Mouse (Mus musculus) midbrain, embryonic 16.5 days (tissue): ENCODE results near the gene Rps16. TPM values are rescaled to one million over a fixed set of nuclear protein-coding genes. Genes with fewer than 3 reads are reported as not detected.

ENCODE experiments used
- ATAC-seq: fragments of 200-750 bp; cut with Nextera tagmentation; 2 replicates; pipeline ENCODE4 v1.8.0; 2017; ENCODE audit warnings: moderate TSS enrichment
- H3K27ac ChIP-seq: fragments of 300-500 bp; sonication (generic); 2 replicates; pipeline ENCODE4 v1.5.1; 2014; ENCODE audit warnings: mild to moderate bottlenecking, low read length, mixed read lengths
- H3K27me3 ChIP-seq: fragments of 300-500 bp; sonication (generic); 2 replicates; pipeline ENCODE4 v1.6.1; 2014; ENCODE audit warnings: low read depth, low read length, mixed read lengths; ENCODE audit not compliant: control insufficient read depth, insufficient read depth
- H3K36me3 ChIP-seq: fragments of 300-500 bp; sonication (generic); 2 replicates; pipeline ENCODE4 v1.6.1; 2014; ENCODE audit warnings: mild to moderate bottlenecking, low read length, moderate library complexity, mixed read lengths; ENCODE audit not compliant: control insufficient read depth, insufficient read depth
- H3K4me1 ChIP-seq: fragments of 300-500 bp; sonication (generic); 2 replicates; pipeline ENCODE4 v1.6.1; 2014; ENCODE audit warnings: mild to moderate bottlenecking, low read length, mixed read lengths; ENCODE audit not compliant: control insufficient read depth, insufficient read depth
- H3K4me2 ChIP-seq: fragments of 300-500 bp; sonication (generic); 2 replicates; pipeline ENCODE4 v1.6.1; 2014; ENCODE audit warnings: mild to moderate bottlenecking, low read length, mixed read lengths
- H3K4me3 ChIP-seq: fragments of 300-500 bp; sonication (generic); 2 replicates; pipeline ENCODE4 v1.5.1; 2014; ENCODE audit warnings: low read depth, mild to moderate bottlenecking, low read length, moderate library complexity, mixed read lengths
- H3K9ac ChIP-seq: fragments of 300-500 bp; sonication (generic); 2 replicates; pipeline ENCODE4 v1.6.1; 2014; ENCODE audit warnings: low read depth, low read length, mixed read lengths
- H3K9me3 ChIP-seq: fragments of 300-500 bp; sonication (generic); replicated peaks from 2 replicates; pipeline ENCODE4 v1.6.1; 2014; ENCODE audit warnings: mild to moderate bottlenecking, low read length, mixed read lengths; ENCODE audit not compliant: control insufficient read depth, poor library complexity, severe bottlenecking
- WGBS: fragments of 180-500 bp; shearing (Covaris S2); extraction: QIAGEN DNeasy Blood & Tissue Kit; methylation state at CpG from one replicate; pipeline ENCODE4 v1.1.7; 2014; 5-methylcytosine and 5-hydroxymethylcytosine counted together
- polyA plus RNA-seq: library from polyadenylated mRNA; unstranded; fragments of >200 nt; fragmentation: Nextera tagmentation; extraction: Ambion mirVana; gene quantifications from 2 replicates; pipeline ENCODE4 v1.2.1, GENCODE M21; 2015

Gene Rps16
- polyA plus RNA-seq, 1 experiment from 2014 or later: 435 TPM

DNA sequence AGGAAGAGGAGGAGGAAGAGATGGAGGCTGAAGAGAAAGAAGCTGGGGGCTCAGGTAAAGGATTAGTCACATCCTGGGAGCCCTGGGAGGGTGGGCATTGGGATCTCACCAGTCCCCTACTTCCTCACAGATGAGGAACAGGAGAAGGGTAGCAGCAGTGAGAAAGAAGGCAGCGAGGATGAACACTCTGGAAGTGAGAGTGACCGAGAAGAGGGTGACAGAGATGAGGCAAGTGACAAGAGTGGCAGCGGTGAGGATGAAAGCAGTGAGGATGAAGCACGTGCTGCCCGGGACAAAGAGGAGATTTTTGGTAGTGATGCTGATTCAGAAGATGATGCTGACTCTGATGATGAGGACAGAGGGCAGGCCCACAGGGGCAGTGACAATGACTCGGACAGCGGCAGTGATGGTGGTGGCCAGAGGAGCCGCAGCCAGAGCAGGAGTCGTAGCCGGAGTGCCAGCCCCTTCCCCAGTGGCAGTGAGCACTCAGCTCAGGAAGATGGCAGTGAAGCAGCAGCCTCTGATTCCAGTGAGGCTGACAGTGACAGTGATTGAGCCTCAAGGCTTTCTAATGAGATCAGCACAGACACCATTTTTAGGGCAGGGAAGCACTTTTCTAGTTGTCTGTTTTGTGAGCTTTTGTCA lies 48.4 kb downstream of the Rps16 start:
- Histone ChIP-seq H3K27ac (no peak overlapping the region), H3K9me3 (no peaks in the 10 kb centered on the region), H3K4me3 (no peak overlapping the region), H3K4me1 (peaks cover 3% of the 10 kb centered on the region; the same call in 1 of the 2 replicates), H3K4me2 (no peak overlapping the region), H3K9ac (no peak overlapping the region), H3K36me3 (peaks cover 49% of the 10 kb centered on the region), H3K27me3 (no peaks in the 10 kb centered on the region)
- no peak for ATAC-seq
- 92% methylated on average over 10 of the region's 10 CpGs for WGBS

DNA sequence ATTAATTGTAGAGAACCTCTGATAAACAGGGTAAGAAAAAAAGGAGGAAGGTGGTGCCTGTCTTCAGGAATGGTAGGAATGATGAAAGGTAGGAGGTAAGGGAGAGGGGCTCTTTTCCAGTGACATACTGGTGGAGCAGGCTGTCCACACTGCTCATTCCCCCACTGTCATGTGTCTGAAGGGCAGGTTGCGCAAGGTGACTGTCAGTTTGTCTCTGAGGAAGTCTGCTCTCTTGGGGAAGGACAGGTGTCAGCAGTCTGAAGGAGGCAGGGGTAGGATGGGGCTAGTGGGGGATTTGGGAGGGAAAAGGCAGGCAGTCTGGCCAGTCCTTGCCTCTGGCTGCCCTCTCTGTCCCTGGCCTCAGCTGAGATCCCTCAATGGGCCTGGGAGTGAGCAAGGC lies 50.6 kb downstream of the Rps16 start:
- H3K27ac ChIP-seq: no peak overlapping the region
- H3K36me3 ChIP-seq: peaks cover 59% of the 10 kb centered on the region
- no peak overlapping the region for H3K9ac ChIP-seq
- H3K4me1 ChIP-seq: no peaks in the 10 kb centered on the region
- no peak for ATAC-seq
- no peaks in the 10 kb centered on the region for H3K9me3 ChIP-seq
- no peak overlapping the region for H3K4me2 ChIP-seq
- 91% methylated on average over 1 of the region's 1 CpGs for WGBS
- no peak overlapping the region for H3K4me3 ChIP-seq
- no peaks in the 10 kb centered on the region for H3K27me3 ChIP-seq

DNA sequence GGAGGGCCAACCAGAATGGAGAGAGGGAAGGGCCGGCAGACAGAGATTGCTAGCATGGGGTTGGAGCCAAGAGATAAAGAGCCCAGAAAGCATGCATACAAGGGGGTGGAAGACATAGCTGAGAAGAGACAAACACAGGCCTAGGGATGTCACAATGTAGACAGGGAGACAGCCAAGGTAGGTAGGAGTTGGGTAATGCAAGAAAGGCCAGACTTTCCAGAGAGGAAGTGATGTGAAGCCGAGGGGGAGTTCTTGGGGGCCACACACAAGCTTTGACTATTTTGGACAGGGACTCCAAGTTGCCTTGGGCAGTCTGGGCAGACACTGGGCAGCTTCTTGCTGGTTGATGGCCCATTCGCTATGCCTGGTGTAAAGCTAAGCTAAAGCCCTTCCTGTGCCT lies 51.5 kb downstream of the Rps16 start:
- H3K27me3 ChIP-seq: no peaks in the 10 kb centered on the region
- ATAC-seq: no peak
- H3K4me3 ChIP-seq: no peak overlapping the region
- 88% methylated on average over 3 of the region's 3 CpGs for WGBS
- H3K9ac ChIP-seq: no peak overlapping the region
- peaks cover 62% of the 10 kb centered on the region for H3K36me3 ChIP-seq
- no peak overlapping the region for H3K4me2 ChIP-seq
- no peak overlapping the region for H3K27ac ChIP-seq
- H3K9me3 ChIP-seq: no peaks in the 10 kb centered on the region
- H3K4me1 ChIP-seq: no peaks in the 10 kb centered on the region

Other genes starting within 250 kb of the Rps16 start
- 0.03 and 0.07 TPM in 2 replicates for gene 9530053A07Rik, start 221.2 kb upstream of the Rps16 start, polyA plus RNA-seq
- 69.8 and 72.4 TPM in 2 replicates for gene Fbl, start 180.9 kb upstream of the Rps16 start, polyA plus RNA-seq
- gene Dyrk1b, start 171.2 kb upstream of the Rps16 start, polyA plus RNA-seq: 10.2 and 12.1 TPM in 2 replicates
- 3.5 and 4.3 TPM in 2 replicates for gene Eid2, start 82.8 kb upstream of the Rps16 start, polyA plus RNA-seq
- 44.2 and 44.8 TPM in 2 replicates for gene Eid2b, start 72.9 kb upstream of the Rps16 start, polyA plus RNA-seq
- gene Selenov, start 59.5 kb upstream of the Rps16 start, polyA plus RNA-seq: 1.2 TPM in 2 replicates
- 16.3 and 16.5 TPM in 2 replicates for gene Dll3, start 48.4 kb upstream of the Rps16 start, polyA plus RNA-seq
- 119 and 123 TPM in 2 replicates for gene Timm50, start 38.6 kb upstream of the Rps16 start, polyA plus RNA-seq
- gene Supt5, start 11.9 kb upstream of the Rps16 start, polyA plus RNA-seq: 108 and 111 TPM in 2 replicates
- gene Plekhg2, start 21.9 kb downstream of the Rps16 start, polyA plus RNA-seq: 22.9 and 23.1 TPM in 2 replicates
- gene Zfp36, start 29.6 kb downstream of the Rps16 start, polyA plus RNA-seq: 2.9 and 3.3 TPM in 2 replicates
- 39.6 and 40.3 TPM in 2 replicates for gene Med29, start 42.1 kb downstream of the Rps16 start, polyA plus RNA-seq
- 96.1 and 109 TPM in 2 replicates for gene Paf1, start 42.3 kb downstream of the Rps16 start, polyA plus RNA-seq
- gene Gmfg, start 86.8 kb downstream of the Rps16 start, polyA plus RNA-seq: 2.8 and 3.5 TPM in 2 replicates
- gene Lrfn1, start 101.3 kb downstream of the Rps16 start, polyA plus RNA-seq: 13.9 and 15.0 TPM in 2 replicates
- gene Ifnl2, start 159.8 kb downstream of the Rps16 start, polyA plus RNA-seq: not detected in 2 replicates
- gene Ifnl3, start 172.2 kb downstream of the Rps16 start, polyA plus RNA-seq: not detected in 2 replicates
- not detected in 2 replicates for gene Sycn, start 190.2 kb downstream of the Rps16 start, polyA plus RNA-seq
- gene Nccrp1, start 196.6 kb downstream of the Rps16 start, polyA plus RNA-seq: 0.15 TPM in 1 of 2 replicates, not detected in the other
- 20.2 and 20.4 TPM in 2 replicates for gene Samd4b, start 247.5 kb downstream of the Rps16 start, polyA plus RNA-seq
- 18.1 and 19.1 TPM in 2 replicates for gene Pak4, start 247.5 kb downstream of the Rps16 start, polyA plus RNA-seq